Mouse (Mus musculus): Measurements from ENCODE around the gene Dnajb14.
"Not testable (repeated sequence)": the region's sequence is repeated elsewhere in the genome, so short reads cannot be mapped to it uniquely, and the experiment has no call there.

Dnajb14 gene

GRCm38 (mm10) chr3:137952225-137952913, 84.9 kb downstream of the Dnajb14 start:
- DNase-seq (ENCODE audit: inconsistent age in 2 of 2, low spot score in 1 of 2): peak; percentile 78 to 83

- DNase-seq (ENCODE audit: inconsistent age in 2 of 2, low spot score in 1 of 2): peak in 1 of 2 experiments; percentile 67
Observed at GRCm38 (mm10) chr3:137952914-137953880, 85.7 kb downstream of the Dnajb14 start.

GRCm38 (mm10) chr3:137954256-137954916, 86.9 kb downstream of the Dnajb14 start:
- DNase-seq (ENCODE audit: inconsistent age in 2 of 2, low spot score in 1 of 2): peak in 1 of 2 experiments; percentile 32

- peak in 1 of 2 experiments; percentile 44 for DNase-seq (ENCODE audit: inconsistent age in 2 of 2, low spot score in 1 of 2)
Observed at GRCm38 (mm10) chr3:137955560-137956081, 88.1 kb downstream of the Dnajb14 start.

GRCm38 (mm10) chr3:137957864-137958263, 90.4 kb downstream of the Dnajb14 start:
- DNase-seq (ENCODE audit: inconsistent age in 2 of 2, low spot score in 1 of 2): no peak

GRCm38 (mm10) chr3:137958352-137958751, 90.9 kb downstream of the Dnajb14 start:
- DNase-seq (ENCODE audit: inconsistent age in 2 of 2, low spot score in 1 of 2): no peak

- DNase-seq (ENCODE audit: inconsistent age in 2 of 2, low spot score in 1 of 2): no peak
Observed at GRCm38 (mm10) chr3:137959456-137959855, 92.0 kb downstream of the Dnajb14 start.

GRCm38 (mm10) chr3:137961736-137962385, 94.4 kb downstream of the Dnajb14 start:
- DNase-seq (ENCODE audit: inconsistent age in 2 of 2, low spot score in 1 of 2): peak; percentile 65 to 80

- DNase-seq (ENCODE audit: inconsistent age in 2 of 2, low spot score in 1 of 2): no peak
Observed at GRCm38 (mm10) chr3:137963508-137963907, 96.0 kb downstream of the Dnajb14 start.

GRCm38 (mm10) chr3:137964014-137964413, 96.5 kb downstream of the Dnajb14 start:
- not testable (repeated sequence) for DNase-seq (ENCODE audit: inconsistent age in 2 of 2, low spot score in 1 of 2)

All from adrenal gland, adult (tissue).